Mouse (Mus musculus) stomach, embryonic 14.5 days (tissue): Measurements from ENCODE around the gene Iqschfp. TPM values are rescaled to one million over a fixed set of nuclear protein-coding genes. Genes with fewer than 3 reads are reported as not detected.

Experiments
- ATAC-seq: fragments of 200-750 bp; cut with Nextera tagmentation; 2 replicates; pipeline ENCODE4 v1.8.0; 2017; ENCODE audit warnings: low read depth, moderate TSS enrichment; ENCODE audit not compliant: insufficient number of reproducible peaks, insufficient read depth, low FRiP score
- H3K27ac ChIP-seq: fragments of 300-500 bp; sonication (generic); 2 replicates; pipeline ENCODE4 v1.5.1; 2014; ENCODE audit warnings: mild to moderate bottlenecking, low read length, moderate library complexity, mixed read lengths
- H3K27me3 ChIP-seq: fragments of 300-500 bp; sonication (generic); 2 replicates; pipeline ENCODE4 v1.6.1; 2014; ENCODE audit warnings: low read length, control low read depth, mixed read lengths; ENCODE audit not compliant: control insufficient read depth, insufficient read depth
- H3K36me3 ChIP-seq: fragments of 300-500 bp; sonication (generic); 2 replicates; pipeline ENCODE4 v1.6.1; 2014; ENCODE audit warnings: mild to moderate bottlenecking, control low read depth, low read length, moderate library complexity, mixed read lengths; ENCODE audit not compliant: control insufficient read depth, insufficient read depth
- H3K4me1 ChIP-seq: fragments of 300-500 bp; sonication (generic); 2 replicates; pipeline ENCODE4 v1.6.1; 2014; ENCODE audit warnings: low read length, control low read depth, mixed read lengths; ENCODE audit not compliant: control insufficient read depth, insufficient read depth
- H3K4me2 ChIP-seq: fragments of 300-500 bp; sonication (generic); replicated peaks from 2 replicates; pipeline ENCODE4 v1.6.1; 2014; ENCODE audit warnings: low read depth, low read length, control low read depth
- H3K4me3 ChIP-seq: fragments of 300-500 bp; sonication (generic); 2 replicates; pipeline ENCODE4 v1.5.1; 2014; ENCODE audit warnings: low read depth, low read length, control low read depth
- H3K9ac ChIP-seq: fragments of 300-500 bp; sonication (generic); replicated peaks from 2 replicates; pipeline ENCODE4 v1.6.1; 2014; ENCODE audit warnings: low read depth, mild to moderate bottlenecking, control low read depth, low read length, moderate library complexity, mixed read lengths
- H3K9me3 ChIP-seq: fragments of 300-500 bp; sonication (generic); 2 replicates; pipeline ENCODE4 v1.6.1; 2016; ENCODE audit warnings: low read depth, low read length, control low read depth; ENCODE audit not compliant: control insufficient read depth
- WGBS: fragments of 180-500 bp; shearing (Covaris S2); extraction: QIAGEN DNeasy Blood & Tissue Kit; methylation state at CpG from one replicate; pipeline ENCODE4 v1.1.7; 2014; 5-methylcytosine and 5-hydroxymethylcytosine counted together
- polyA plus RNA-seq: library from polyadenylated mRNA; unstranded; fragments of >200 nt; fragmentation: Nextera tagmentation; extraction: Ambion mirVana; gene quantifications from 2 replicates; pipeline ENCODE4 v1.2.1, GENCODE M21; 2014

Gene Iqschfp
- polyA plus RNA-seq, 1 experiment from 2014 or later, result 0.20 TPM

DNA sequence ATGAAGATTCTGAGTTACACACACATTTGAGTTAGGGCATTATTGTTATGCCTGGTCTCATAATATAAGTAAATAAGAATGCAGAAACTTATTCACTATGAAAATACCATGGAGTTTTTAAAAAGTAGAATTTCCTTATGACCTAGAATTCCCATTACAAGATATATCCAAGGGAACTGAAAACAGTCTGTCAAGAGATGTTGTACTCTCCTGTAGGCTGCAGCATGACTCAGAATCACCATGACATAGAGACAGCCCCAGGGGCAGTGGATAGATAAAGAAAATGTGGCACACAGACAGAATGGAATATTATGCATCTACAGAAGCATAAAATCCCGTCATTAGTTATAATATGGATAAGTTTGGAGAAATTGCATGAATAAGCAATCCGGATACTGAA, 150.9 kb downstream of the Iqschfp start:
- Histone ChIP-seq H3K9ac (no peak overlapping the region), H3K27ac (no peak overlapping the region), H3K9me3 (no peaks in the 10 kb centered on the region), H3K4me3 (no peak overlapping the region), H3K27me3 (no peaks in the 10 kb centered on the region), H3K36me3 (no peaks in the 10 kb centered on the region), H3K4me2 (no peak overlapping the region), H3K4me1 (no peaks in the 10 kb centered on the region)
- no peak for ATAC-seq
- WGBS, result 86% methylated on average over 2 of the region's 2 CpGs

DNA sequence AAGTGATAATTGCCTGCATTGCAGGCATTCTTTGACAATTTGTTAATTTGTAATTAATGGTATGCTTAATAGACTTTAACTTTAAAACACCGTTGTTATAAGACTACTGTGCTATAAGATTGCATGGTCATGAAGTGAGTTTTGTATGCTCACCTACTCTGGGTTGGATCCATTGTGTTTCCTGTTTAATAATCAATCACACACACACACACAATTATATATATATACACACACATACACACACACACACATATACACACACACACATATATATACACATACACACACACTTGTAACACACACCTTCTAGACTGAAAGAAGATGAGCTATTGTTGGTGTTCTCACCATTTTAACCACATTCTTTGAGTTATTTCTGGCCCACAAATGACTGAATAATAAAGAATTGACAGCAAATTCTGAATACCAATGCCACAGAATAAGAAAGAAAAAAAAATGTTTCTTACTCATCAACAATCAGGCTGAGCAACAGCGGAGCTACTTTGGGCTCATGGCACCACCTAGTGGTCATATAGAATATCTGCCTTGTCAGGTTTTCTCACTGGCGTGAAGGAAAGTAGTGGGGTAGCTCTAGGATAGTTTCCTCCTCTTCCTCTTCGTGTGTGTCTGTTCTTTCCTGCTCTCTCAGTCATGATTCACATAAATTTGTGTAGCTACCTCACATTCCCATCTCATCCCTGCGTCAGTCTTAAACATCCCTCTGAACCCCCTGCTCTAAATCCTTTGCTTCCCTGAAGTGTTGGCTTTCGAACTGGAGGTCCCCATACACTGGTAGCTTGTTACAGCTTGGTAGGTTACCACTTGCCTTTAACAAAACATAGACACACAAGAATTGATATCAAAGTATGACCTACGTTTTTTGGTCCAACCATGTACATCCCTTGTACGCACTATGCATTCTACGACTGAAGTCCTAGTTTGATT, 153.7 kb downstream of the Iqschfp start:
- no peak overlapping the region for H3K4me3 ChIP-seq
- H3K27ac ChIP-seq, result no peak overlapping the region
- no peaks in the 10 kb centered on the region for H3K27me3 ChIP-seq
- no peaks in the 10 kb centered on the region for H3K9me3 ChIP-seq
- H3K9ac ChIP-seq, result no peak overlapping the region
- H3K36me3 ChIP-seq, result no peaks in the 10 kb centered on the region
- no peak overlapping the region for H3K4me2 ChIP-seq
- ATAC-seq, result no peak
- WGBS, result 49% methylated on average over 9 of the region's 9 CpGs
- H3K4me1 ChIP-seq, result no peaks in the 10 kb centered on the region

DNA sequence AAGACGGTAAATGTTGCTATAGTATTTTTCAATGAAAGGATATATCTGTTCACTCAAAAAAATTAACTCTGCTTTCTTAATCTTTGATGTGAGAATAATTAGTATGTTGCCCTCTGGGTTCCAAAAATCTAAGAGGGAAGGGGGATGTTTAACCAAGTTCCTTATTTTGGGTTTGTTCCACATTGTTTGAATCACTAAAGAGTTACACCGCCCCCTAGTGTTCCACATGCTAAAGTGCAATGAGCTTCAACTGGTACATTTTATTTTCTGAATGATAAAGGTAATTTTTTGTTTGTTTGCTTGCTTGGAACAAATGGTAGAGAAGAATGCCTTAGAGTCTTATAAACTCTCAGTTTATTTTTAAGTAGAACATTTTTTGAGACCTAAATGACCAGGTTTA, 161.5 kb downstream of the Iqschfp start:
- ATAC-seq, result no peak
- Histone ChIP-seq H3K27ac (no peak overlapping the region), H3K27me3 (no peaks in the 10 kb centered on the region), H3K9me3 (no peaks in the 10 kb centered on the region), H3K9ac (no peak overlapping the region), H3K4me1 (no peaks in the 10 kb centered on the region), H3K4me3 (no peak overlapping the region), H3K4me2 (no peak overlapping the region), H3K36me3 (no peaks in the 10 kb centered on the region)
- 51% methylated on average over 2 of the region's 2 CpGs for WGBS

DNA sequence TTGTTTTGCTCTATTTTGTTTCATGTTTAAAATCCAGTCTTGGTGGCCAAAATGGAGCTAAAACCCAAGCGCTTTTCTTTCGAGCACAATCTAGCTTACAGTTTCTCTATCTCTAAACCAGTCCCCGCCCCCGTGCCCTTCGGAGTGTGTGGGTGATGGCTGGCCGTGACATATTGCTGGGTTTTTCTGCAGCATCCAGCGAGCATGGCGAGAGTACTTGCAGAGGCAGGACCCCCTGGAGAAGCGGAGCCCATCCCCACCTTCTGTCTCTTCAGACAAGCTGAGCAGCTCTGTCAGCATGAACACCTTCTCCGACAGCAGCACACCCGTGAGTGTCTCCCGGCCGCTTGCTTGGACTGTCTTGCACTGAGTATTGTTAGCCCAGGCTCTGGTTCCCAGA, 163.0 kb downstream of the Iqschfp start:
- no peak for ATAC-seq
- H3K4me1 ChIP-seq, result no peaks in the 10 kb centered on the region
- WGBS, result 46% methylated on average over 13 of the region's 13 CpGs
- no peaks in the 10 kb centered on the region for H3K9me3 ChIP-seq
- H3K9ac ChIP-seq, result no peak overlapping the region
- H3K27me3 ChIP-seq, result no peaks in the 10 kb centered on the region
- H3K27ac ChIP-seq, result no peak overlapping the region
- H3K36me3 ChIP-seq, result no peaks in the 10 kb centered on the region
- H3K4me2 ChIP-seq, result no peak overlapping the region
- no peak overlapping the region for H3K4me3 ChIP-seq

DNA sequence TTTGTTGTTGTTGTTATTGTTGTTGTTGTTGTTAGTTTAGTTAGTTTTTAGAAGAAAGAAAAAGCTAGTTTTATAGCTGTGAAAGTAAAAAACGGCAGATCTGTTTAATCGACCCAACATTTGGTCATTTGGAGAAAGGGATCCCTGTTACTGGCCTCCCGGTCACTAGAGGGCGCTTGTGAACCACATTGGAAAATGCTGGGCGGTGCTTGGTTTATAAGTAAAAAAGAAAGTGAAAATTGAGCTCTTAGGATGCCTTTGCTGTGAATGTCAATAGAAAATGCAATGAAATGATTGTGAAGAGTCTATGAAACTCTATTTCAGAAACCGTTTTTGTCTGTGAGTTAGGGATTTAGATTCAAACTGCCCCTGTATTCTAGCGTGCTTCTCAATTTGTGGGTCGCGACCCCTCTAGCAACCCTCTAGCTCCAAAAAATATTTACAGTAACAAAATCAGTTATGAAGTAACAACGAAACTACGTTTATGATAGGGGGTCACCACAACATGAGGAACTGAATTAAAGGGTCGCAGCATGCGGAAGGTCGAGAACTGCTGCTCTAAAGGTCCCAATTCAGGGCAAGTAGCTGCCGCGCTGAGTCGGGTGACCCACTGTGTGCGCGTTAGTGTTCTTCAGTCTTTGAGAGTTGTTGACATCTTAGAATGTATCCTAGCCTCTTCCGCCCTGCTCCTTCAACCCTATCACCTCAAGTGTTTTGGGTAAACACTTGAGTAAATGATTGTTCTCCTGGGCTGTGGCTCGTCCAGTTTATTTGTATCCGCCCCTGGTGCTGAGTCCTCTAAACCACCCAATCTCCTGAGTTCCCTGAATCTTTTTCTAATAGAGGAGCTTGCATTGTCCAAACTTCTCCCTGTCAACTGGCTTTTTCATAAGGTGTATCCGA, 164.6 kb downstream of the Iqschfp start:
- H3K9me3 ChIP-seq, result no peaks in the 10 kb centered on the region
- no peaks in the 10 kb centered on the region for H3K36me3 ChIP-seq
- H3K4me2 ChIP-seq, result no peak overlapping the region; the same call in 1 of the 2 replicates
- H3K4me3 ChIP-seq, result peak overlapping the region; percentile 19; the same call in 1 of the 2 replicates
- no peaks in the 10 kb centered on the region for H3K4me1 ChIP-seq
- no peaks in the 10 kb centered on the region for H3K27me3 ChIP-seq
- no peak overlapping the region for H3K9ac ChIP-seq
- no peak overlapping the region for H3K27ac ChIP-seq
- ATAC-seq, result no peak
- WGBS, result 54% methylated on average over 23 of the region's 23 CpGs

DNA sequence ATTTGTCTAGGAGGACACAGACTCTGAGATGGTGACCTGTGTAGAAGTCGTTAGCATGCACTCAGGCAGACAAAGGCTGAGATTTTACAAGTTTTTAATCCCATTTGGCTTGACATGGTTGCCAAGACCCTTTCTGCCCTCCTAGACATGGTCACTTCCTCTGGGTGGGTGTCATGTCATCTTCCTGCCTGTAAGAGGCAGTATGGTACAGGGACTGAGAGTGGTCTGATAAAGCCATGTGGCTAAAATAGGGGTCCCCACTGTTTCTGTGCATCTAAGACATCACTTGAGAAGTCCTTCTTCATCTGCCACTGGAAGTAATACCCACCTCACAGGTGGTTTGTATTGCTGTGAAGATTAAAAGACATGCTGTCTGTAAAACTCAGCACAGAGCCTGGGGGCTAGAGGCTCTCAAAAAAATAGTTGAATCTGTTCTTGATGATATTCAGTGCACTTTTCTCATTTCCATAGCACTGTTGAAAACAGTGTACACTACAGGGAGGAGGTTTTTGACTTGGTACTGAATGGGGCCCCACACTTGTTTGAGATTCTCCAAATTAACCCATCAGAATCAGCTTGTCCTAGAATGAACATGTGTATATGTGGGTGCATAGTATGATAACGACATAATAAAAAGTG, 167.2 kb downstream of the Iqschfp start:
- no peak overlapping the region for H3K4me3 ChIP-seq
- ATAC-seq, result no peak
- H3K27ac ChIP-seq, result no peak overlapping the region
- no peak overlapping the region for H3K4me2 ChIP-seq
- no peaks in the 10 kb centered on the region for H3K4me1 ChIP-seq
- WGBS, result 51% methylated on average over 2 of the region's 2 CpGs
- no peak overlapping the region for H3K9ac ChIP-seq
- no peaks in the 10 kb centered on the region for H3K36me3 ChIP-seq
- no peaks in the 10 kb centered on the region for H3K9me3 ChIP-seq
- no peaks in the 10 kb centered on the region for H3K27me3 ChIP-seq

DNA sequence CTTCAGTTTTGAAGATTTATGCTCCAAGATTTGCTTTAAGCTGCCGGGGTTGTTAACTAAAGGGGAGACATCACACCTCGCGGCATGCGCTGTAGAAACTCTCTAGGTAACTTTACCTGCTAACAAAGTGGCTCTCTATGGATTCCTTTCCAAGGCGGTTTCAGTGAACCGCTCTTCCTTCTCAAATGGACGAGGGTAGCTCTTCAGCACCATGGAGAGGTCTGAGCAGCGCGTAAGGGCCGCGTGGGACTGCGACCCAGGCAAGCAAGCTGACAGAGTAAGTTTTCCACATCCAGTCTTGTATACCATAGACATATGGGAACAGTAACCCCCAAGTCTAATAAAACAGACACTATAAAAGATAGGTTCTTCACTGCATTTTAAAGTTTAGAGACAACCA, 172.7 kb downstream of the Iqschfp start, which contains the start of gene Schip1:
Schip1 (plus strand) TSS at position 72 of the 400 bp plus-strand sequence.
- no peak within 1 kb of the TSS for H3K4me2 ChIP-seq
- H3K27ac ChIP-seq, result no peak within 1 kb of the TSS
- H3K9ac ChIP-seq, result no peak within 1 kb of the TSS
- no peak within 1 kb of the TSS for H3K4me3 ChIP-seq
- H3K4me1 ChIP-seq, result no peaks in the 10 kb centered on the region
- no peaks in the 10 kb centered on the region for H3K9me3 ChIP-seq
- H3K27me3 ChIP-seq, result no peaks in the 10 kb centered on the region
- whole genome bisulfite sequencing, result 31% methylated on average over 12 of the region's 12 CpGs
- no peak for ATAC-seq
- no peaks in the 10 kb centered on the region for H3K36me3 ChIP-seq
